Mouse (Mus musculus): ENCODE measurements around the gene Dnmt3l. TPM values are rescaled to one million over a fixed set of nuclear protein-coding genes. Genes with fewer than 3 reads are reported as not detected.

Dnmt3l gene
- not detected in 2 replicates for polyA plus RNA-seq (2012; ENCODE audit: low replicate concordance)

GRCm38 (mm10) chr10:78041647-78042046 is at the start of gene Dnmt3l:
Gene Dnmt3l, plus strand, starts transcription at chr10:78041947.

DNA sequence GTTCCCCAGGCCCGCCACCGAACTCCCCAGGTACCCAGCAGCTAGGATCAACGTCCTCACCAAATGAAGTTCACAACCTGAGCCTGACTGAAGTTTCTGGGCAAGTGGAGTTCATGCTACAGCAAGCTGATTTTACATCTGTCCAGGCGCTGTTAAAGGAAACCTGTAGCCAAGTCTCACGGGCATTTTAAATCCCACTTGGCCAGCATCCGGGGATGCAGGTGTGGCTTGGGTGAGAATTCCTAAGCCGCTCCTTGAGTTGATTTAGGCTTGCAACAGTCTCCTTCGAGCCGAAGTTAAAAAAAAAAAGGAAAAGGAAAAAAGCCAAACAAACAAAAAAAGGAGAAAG is 31.8 kb upstream of the Dnmt3l start, which contains the start of gene Pfkl:
Gene Pfkl, minus strand, starts transcription at position 139 of the 349 bp plus-strand sequence.

GRCm38 (mm10) chr10:78043406-78043836 is 1.7 kb downstream of the Dnmt3l start, which contains the start of gene Aire:
Gene Aire, minus strand, starts transcription at chr10:78043610.

GRCm38 (mm10) chr10:78069101-78070011 is 27.6 kb downstream of the Dnmt3l start, which contains the start of gene Icosl:
Gene Icosl, plus strand, starts transcription at chr10:78069302.

Other genes with a start within 250 kb of the Dnmt3l start
- not detected in 2 replicates for gene Gm9639, start 246.9 kb upstream of the Dnmt3l start, polyA plus RNA-seq (2012; ENCODE audit: low replicate concordance)
- not detected in 2 replicates for gene Gm19668, start 242.8 kb upstream of the Dnmt3l start, polyA plus RNA-seq (2012; ENCODE audit: low replicate concordance)
- gene Gm9507, start 230.1 kb upstream of the Dnmt3l start, polyA plus RNA-seq (2012; ENCODE audit: low replicate concordance), result not detected in 2 replicates
- not detected in 2 replicates for gene Gm2696, start 227.3 kb upstream of the Dnmt3l start, polyA plus RNA-seq (2012; ENCODE audit: low replicate concordance)
- not detected in 2 replicates for gene Krtap10-4, start 214.9 kb upstream of the Dnmt3l start, polyA plus RNA-seq (2012; ENCODE audit: low replicate concordance)
- not detected in 2 replicates for gene Krtap10-10, start 206.0 kb upstream of the Dnmt3l start, polyA plus RNA-seq (2012; ENCODE audit: low replicate concordance)
- gene Gm36176, start 195.1 kb upstream of the Dnmt3l start, polyA plus RNA-seq (2012; ENCODE audit: low replicate concordance), result not detected in 2 replicates
- gene Gm10318, start 189.1 kb upstream of the Dnmt3l start, polyA plus RNA-seq (2012; ENCODE audit: low replicate concordance), result not detected in 2 replicates
- not detected in 2 replicates for gene Gm3285, start 180.0 kb upstream of the Dnmt3l start, polyA plus RNA-seq (2012; ENCODE audit: low replicate concordance)
- 0.25 and 0.51 TPM in 2 replicates for gene Lrrc3, start 139.4 kb upstream of the Dnmt3l start, polyA plus RNA-seq (2012; ENCODE audit: low replicate concordance)
- 16.4 and 23.4 TPM in 2 replicates for gene Trpm2, start 71.4 kb upstream of the Dnmt3l start, polyA plus RNA-seq (2012; ENCODE audit: low replicate concordance)
- 25.5 and 26.2 TPM in 2 replicates for gene 1810043G02Rik, start 63.4 kb upstream of the Dnmt3l start, polyA plus RNA-seq (2012; ENCODE audit: low replicate concordance)
- gene Pfkl, start 31.9 kb upstream of the Dnmt3l start, polyA plus RNA-seq (2012; ENCODE audit: low replicate concordance), result 39.0 and 77.3 TPM in 2 replicates
- gene Aire, start 1.7 kb downstream of the Dnmt3l start, polyA plus RNA-seq (2012; ENCODE audit: low replicate concordance), result 3.1 and 8.2 TPM in 2 replicates
- 18.7 and 146 TPM in 2 replicates for gene Icosl, start 27.4 kb downstream of the Dnmt3l start, polyA plus RNA-seq (2012; ENCODE audit: low replicate concordance)
- gene D10Jhu81e, start 127.8 kb downstream of the Dnmt3l start, polyA plus RNA-seq (2012; ENCODE audit: low replicate concordance), result 62.1 and 68.8 TPM in 2 replicates
- 5.6 and 10.0 TPM in 2 replicates for gene Pwp2, start 143.2 kb downstream of the Dnmt3l start, polyA plus RNA-seq (2012; ENCODE audit: low replicate concordance)
- 53.7 and 141 TPM in 2 replicates for gene Trappc10, start 202.7 kb downstream of the Dnmt3l start, polyA plus RNA-seq (2012; ENCODE audit: low replicate concordance)